ENCODE assay signal across 11 mouse cellular contexts in genomic region chr19:53031957-53032371, GRCm38 (mm10). TPM values are rescaled to one million over a fixed set of nuclear protein-coding genes. Genes with fewer than 3 reads are reported as not detected.
A peak's percentile ranks its signal among the peaks of the same experiment; 100 is the strongest.
DNase-seq lines count a peak whose midpoint lies in the region; ATAC-seq and TF ChIP-seq lines count a peak whose summit lies in the region.
"Had no signal": no experiment of that assay in that cellular context is flagged by ENCODE, and none has a peak within 500 bp of the region (broad histone marks: within the 10 kb centered on the region; RNA-seq: fewer than 3 reads in every experiment).

No protein-coding gene starts in this region.

- no peak overlapping the region for H3K4me3 ChIP-seq in heart, embryonic 13.5 days
- H3K4me3 ChIP-seq in MEL (ENCODE audit: control insufficient read depth in 1 of 2, insufficient read depth in 1 of 2, low read depth in 2 of 2, low read length in 2 of 2): peak overlapping the region; percentile 48 to 49
- H3K4me3 ChIP-seq in erythroblast, embryonic 14.5 days (replicated peaks): peak overlapping the region; percentile 52
- H3K4me3 ChIP-seq in liver, postnatal 0 days (ENCODE audit: low read depth, low read length): peak overlapping the region; percentile 18

- TF ChIP-seq EP300 in MEL (IDR thresholded peaks at IDR 0.05; ENCODE audit: low read depth in 1 of 2, low read length in 2 of 2): peak; percentile 91 to 93
- peak; percentile 26; the same call in 1 of the 2 replicates for TF ChIP-seq EP300 in liver, postnatal 0 days (IDR thresholded peaks at IDR 0.05; ENCODE audit: low read depth)

- no peak for TF ChIP-seq CTCF in MEL (IDR thresholded peaks at IDR 0.05 in 2 of 3, conservative IDR thresholded peaks at IDR 0.05 in 1 of 3; ENCODE audit: control insufficient read depth in 1 of 3, insufficient read depth in 1 of 3, low read depth in 2 of 3, low read length in 3 of 3, poor library complexity in 1 of 3, severe bottlenecking in 1 of 3)
- no peak for TF ChIP-seq CTCF in liver, postnatal 0 days (IDR thresholded peaks at IDR 0.05; ENCODE audit: low read depth)

- peaks cover 71% of the 10 kb centered on the region for H3K79me2 ChIP-seq in MEL (ENCODE audit: control insufficient read depth, insufficient read depth, low read length, poor library complexity)

- WGBS in heart, embryonic 13.5 days: 15% methylated on average over 8 of the region's 8 CpGs
- WGBS in liver, postnatal 0 days (ENCODE audit: insufficient replicate concordance): 30% methylated on average over 8 of the region's 8 CpGs

- H3K9me3 ChIP-seq in heart, embryonic 13.5 days: no peaks in the 10 kb centered on the region
- no peaks in the 10 kb centered on the region for H3K9me3 ChIP-seq in MEL (replicated peaks; ENCODE audit: insufficient read depth, low read length)
- no peaks in the 10 kb centered on the region for H3K9me3 ChIP-seq in erythroblast, embryonic 14.5 days (ENCODE audit: control insufficient read depth, low read length)
- H3K9me3 ChIP-seq in liver, postnatal 0 days (ENCODE audit: low read length): no peaks in the 10 kb centered on the region

- peak in 1 of 2 experiments; percentile 64; a peak in 2 of 4 replicates for TF ChIP-seq POLR2A in MEL (IDR thresholded peaks at IDR 0.05; ENCODE audit: control insufficient read depth in 1 of 2, insufficient read depth in 1 of 2, low read depth in 1 of 2, low read length in 2 of 2, poor library complexity in 1 of 2)

- no peak for ATAC-seq in heart, embryonic 13.5 days (ENCODE audit: extremely low read depth, insufficient number of reproducible peaks, low FRiP score, low TSS enrichment)
- peak; percentile 69 for ATAC-seq in liver, postnatal 0 days
- ATAC-seq: activated CD4-positive, CD25-positive, alpha-beta regulatory T cell, adult 4 months; inflammation-experienced regulatory T-cells, adult 6 months had no signal

- peak overlapping the region; percentile 72 for H3K27ac ChIP-seq in heart, embryonic 13.5 days (replicated peaks)
- peak overlapping the region; percentile 97 for H3K27ac ChIP-seq in MEL (ENCODE audit: control insufficient read depth, low read depth, low read length)
- H3K27ac ChIP-seq in liver, postnatal 0 days (ENCODE audit: low read depth): peak overlapping the region; percentile 68

- H3K4me1 ChIP-seq in heart, embryonic 13.5 days: peaks cover 36% of the 10 kb centered on the region
- H3K4me1 ChIP-seq in MEL (ENCODE audit: control insufficient read depth in 1 of 2, insufficient read depth in 2 of 2, low read length in 2 of 2): peaks cover 20 to 55% of the 10 kb centered on the region in 2 experiments
- peaks cover 85% of the 10 kb centered on the region for H3K4me1 ChIP-seq in erythroblast, embryonic 14.5 days (ENCODE audit: control insufficient read depth)
- peaks cover 25% of the 10 kb centered on the region for H3K4me1 ChIP-seq in liver, postnatal 0 days (ENCODE audit: insufficient read depth)

- TF ChIP-seq RAD21 in MEL (IDR thresholded peaks at IDR 0.05; ENCODE audit: low read depth, low read length): no peak

- no peaks in the 10 kb centered on the region for H3K27me3 ChIP-seq in heart, embryonic 13.5 days (replicated peaks)
- H3K27me3 ChIP-seq in MEL (ENCODE audit: control insufficient read depth in 1 of 2, insufficient read depth in 2 of 2, low read length in 2 of 2): no peaks in the 10 kb centered on the region
- H3K27me3 ChIP-seq in erythroblast, embryonic 14.5 days (ENCODE audit: control insufficient read depth): no peaks in the 10 kb centered on the region
- no peaks in the 10 kb centered on the region for H3K27me3 ChIP-seq in liver, postnatal 0 days (ENCODE audit: insufficient read depth, low read length)

- peak overlapping the region; percentile 44; the same call in 1 of the 2 replicates for H3K9ac ChIP-seq in heart, embryonic 13.5 days
- H3K9ac ChIP-seq in MEL (ENCODE audit: control insufficient read depth, low read depth, low read length, poor library complexity, severe bottlenecking): peak overlapping the region; percentile 63
- no peak overlapping the region for H3K9ac ChIP-seq in liver, postnatal 0 days (replicated peaks)

- H3K36me3 ChIP-seq in heart, embryonic 13.5 days: peaks cover 53% of the 10 kb centered on the region
- H3K36me3 ChIP-seq in MEL (ENCODE audit: control insufficient read depth in 1 of 2, insufficient read depth in 2 of 2, low read length in 2 of 2): peaks cover 25 to 62% of the 10 kb centered on the region in 2 experiments
- H3K36me3 ChIP-seq in erythroblast, embryonic 14.5 days (ENCODE audit: control insufficient read depth): peaks cover 81% of the 10 kb centered on the region
- H3K36me3 ChIP-seq in liver, postnatal 0 days (replicated peaks; ENCODE audit: insufficient read depth, low read length): peaks cover 31% of the 10 kb centered on the region

- no peak for DNase-seq in heart, adult 8-10 months (ENCODE audit: low spot score)
- DNase-seq in MEL (ENCODE audit: low read depth, low spot score): peak; percentile 87
- peak; percentile 64 for DNase-seq in liver, postnatal 0 days
- no peak for DNase-seq in ovary, postnatal 10 days (ENCODE audit: low spot score)
- DNase-seq in layer of hippocampus, adult 9-10 months (ENCODE audit: low spot score): no peak
- DNase-seq: cerebellum, adult 9-10 months; lung, postnatal 10 days had no signal

- H3K4me2 ChIP-seq in heart, embryonic 13.5 days: peak overlapping the region; percentile 29; the same call in 1 of the 2 replicates
- H3K4me2 ChIP-seq in liver, postnatal 0 days (ENCODE audit: low read depth, low read length): peak overlapping the region; percentile 54

TF ChIP-seq in MEL, 35 proteins besides CTCF, POLR2A, EP300 and RAD21 (continues in another document):
- TF ChIP-seq MYC (IDR thresholded peaks at IDR 0.05; ENCODE audit: low read depth, low read length) (no peak; the same call in 1 of the 2 replicates), NELFE (IDR thresholded peaks at IDR 0.05; ENCODE audit: low read depth, low read length) (no peak), TCF12 (IDR thresholded peaks at IDR 0.05; ENCODE audit: low read depth, low read length) (peak; percentile 94), MAZ (IDR thresholded peaks at IDR 0.05; ENCODE audit: low read depth, low read length) (peak; percentile 95), GABPA (IDR thresholded peaks at IDR 0.05; ENCODE audit: low read depth, low read length) (no peak), ZMIZ1 (IDR thresholded peaks at IDR 0.05; ENCODE audit: low read depth, low read length) (peak; percentile 71; the same call in 1 of the 2 replicates), MAX (IDR thresholded peaks at IDR 0.05; ENCODE audit: low read length) (peak; percentile 48; the same call in 1 of the 2 replicates), MAFK (IDR thresholded peaks at IDR 0.05; ENCODE audit: borderline replicate concordance, low read depth, low read length) (no peak; the same call in 1 of the 2 replicates), HCFC1 (IDR thresholded peaks at IDR 0.05; ENCODE audit: low read depth, low read length) (peak; percentile 51), POLR2AphosphoS5 (IDR thresholded peaks at IDR 0.05; ENCODE audit: borderline replicate concordance, low read depth, low read length) (no peak), SIN3A (IDR thresholded peaks at IDR 0.05; ENCODE audit: low read length) (no peak; the same call in none of the 2 replicates), UBTF (IDR thresholded peaks at IDR 0.05; ENCODE audit: borderline replicate concordance, insufficient read depth, low read depth, low read length) (no peak), RCOR1 (IDR thresholded peaks at IDR 0.05; ENCODE audit: low read depth, low read length) (peak; percentile 87), ETS1 (IDR thresholded peaks at IDR 0.05; ENCODE audit: low read depth, low read length) (peak; percentile 89), SMC3 (IDR thresholded peaks at IDR 0.05; ENCODE audit: low read depth, low read length) (no peak), ZKSCAN1 (IDR thresholded peaks at IDR 0.05; ENCODE audit: low read depth, low read length) (no peak), KAT2A (conservative IDR thresholded peaks at IDR 0.05; ENCODE audit: low read depth, low read length) (no peak), MEF2A (IDR thresholded peaks at IDR 0.05; ENCODE audit: extremely low read depth, insufficient replicate concordance, low read depth, low read length, poor library complexity, severe bottlenecking) (no peak), MXI1 (IDR thresholded peaks at IDR 0.05; ENCODE audit: low read depth, low read length) (peak; percentile 64), ZNF384 (IDR thresholded peaks at IDR 0.05; ENCODE audit: low read depth, low read length) (peak; percentile 65), BHLHE40 (IDR thresholded peaks at IDR 0.05; ENCODE audit: borderline replicate concordance, low read depth, low read length) (peak; percentile 77; the same call in 1 of the 2 replicates), GATA1 (IDR thresholded peaks at IDR 0.05; ENCODE audit: low read depth, low read length) (peak; percentile 94), MYB (IDR thresholded peaks at IDR 0.05; ENCODE audit: low read depth, low read length) (no peak), TBP (IDR thresholded peaks at IDR 0.05; ENCODE audit: low read depth, low read length) (peak; percentile 57), TAL1 (IDR thresholded peaks at IDR 0.05; ENCODE audit: low read length) (peak; percentile 70), USF1 (IDR thresholded peaks at IDR 0.05; ENCODE audit: low read depth, low read length) (no peak), ELF1 (IDR thresholded peaks at IDR 0.05; ENCODE audit: low read depth, low read length) (0 out of 2 replicates have a peak, but pooled peaks have one; percentile 51), USF2 (IDR thresholded peaks at IDR 0.05; ENCODE audit: borderline replicate concordance in 1 of 2, insufficient read depth in 1 of 2, low read depth in 1 of 2, low read length in 2 of 2) (no peak), POLR2AphosphoS2 (IDR thresholded peaks at IDR 0.05; ENCODE audit: low read length) (0 out of 2 replicates have a peak, but pooled peaks have one; percentile 28), JUND (IDR thresholded peaks at IDR 0.05; ENCODE audit: low read depth, low read length) (peak; percentile 71; the same call in 1 of the 2 replicates), CHD1 (IDR thresholded peaks at IDR 0.05; ENCODE audit: low read depth, low read length) (peak; percentile 95; the same call in 1 of the 2 replicates), E2F4 (IDR thresholded peaks at IDR 0.05; ENCODE audit: borderline replicate concordance, low read depth, low read length) (no peak)

RNA-seq across cellular contexts. Expression of gene Xpnpep1, which starts 8.1 kb away (rescaled TPM):
- 142 and 151 TPM in 2 replicates for polyA plus RNA-seq in heart, embryonic 13.5 days (2015; fragmentation: Nextera tagmentation; extraction: Ambion mirVana)
- total RNA-seq in heart, adult 8-10 months (2022): 10 to 100 TPM; 52.4 to 81.0 (median 72.0) TPM
- total RNA-seq in MEL (2012; rRNA removed): 459 and 531 TPM in 2 replicates
- polyA plus RNA-seq in MEL (2012; ENCODE audit: insufficient read depth in 1 of 2, insufficient read length in 2 of 2, low read depth in 1 of 2, low replicate concordance in 2 of 2, missing spikeins in 1 of 2): 100 to 1,000 TPM; 428 to 526 TPM
- polyA plus RNA-seq in erythroblast, embryonic 14.5 days (2012): 5.7 and 8.0 TPM in 2 replicates
- polyA plus RNA-seq in liver, postnatal 0 days (2015; fragmentation: Nextera tagmentation; extraction: Ambion mirVana): 55.4 and 62.0 TPM in 2 replicates

Comparison
In these comparisons a context has a peak if more than half of its experiments do, and no peak if none do; other contexts are left out.
1. DNase-seq: peak in MEL (single experiment) and liver, postnatal 0 days (single experiment); none in heart, adult 8-10 months (single experiment), ovary, postnatal 10 days (single experiment) and layer of hippocampus, adult 9-10 months (single experiment).
2. Peak in every context shown above with its lines, with median percentiles within 50 percentile points of each other: H3K27ac ChIP-seq.